In genomic region chr19:25802692-25803091, GRCm38 (mm10) we compare ENCODE assay signal across 31 mouse cellular contexts.
"Had no signal": no experiment of that assay in that cellular context is flagged by ENCODE, and none has a peak within 500 bp of the region (broad histone marks: within the 10 kb centered on the region; RNA-seq: fewer than 3 reads in every experiment).

No protein-coding gene starts in this region.

- H3K27ac ChIP-seq: heart, embryonic 10.5 days; heart, embryonic 13.5 days; heart, embryonic 15.5 days; hindbrain, embryonic 10.5 days; hindbrain, embryonic 12.5 days; hindbrain, embryonic 13.5 days; hindbrain, embryonic 14.5 days; hindbrain, embryonic 15.5 days; hindbrain, postnatal 0 days; intestine, embryonic 15.5 days; kidney, embryonic 15.5 days; kidney, postnatal 0 days; layer of hippocampus, adult 2 months; left cerebral cortex, adult 2 months had no signal

- H3K9me3 ChIP-seq: heart, embryonic 10.5 days; heart, embryonic 13.5 days; heart, embryonic 15.5 days; hindbrain, embryonic 10.5 days; hindbrain, embryonic 12.5 days; hindbrain, embryonic 13.5 days; hindbrain, embryonic 15.5 days; intestine, embryonic 15.5 days; kidney, embryonic 15.5 days had no signal

- H3K4me3 ChIP-seq: heart, embryonic 10.5 days; heart, embryonic 13.5 days; heart, embryonic 15.5 days; hindbrain, embryonic 10.5 days; hindbrain, embryonic 12.5 days; hindbrain, embryonic 13.5 days; hindbrain, embryonic 15.5 days; intestine, embryonic 15.5 days; kidney, embryonic 15.5 days; layer of hippocampus, adult 2 months; left cerebral cortex, adult 2 months had no signal

- H3K27me3 ChIP-seq: heart, embryonic 13.5 days; heart, embryonic 15.5 days; hindbrain, embryonic 12.5 days; hindbrain, embryonic 13.5 days; hindbrain, embryonic 15.5 days; intestine, embryonic 15.5 days; kidney, embryonic 15.5 days had no signal

- DNase-seq: kidney, adult 11 months; kidney, adult 18-20 months; kidney, adult 2 months; kidney, adult 8-10 months; kidney, adult 9 months; kidney, postnatal 10 days; kidney, postnatal 14 days; kidney, postnatal 25 days; kidney, postnatal 36 days; kidney, postnatal 4 days; layer of hippocampus, adult 9-11 months; layer of hippocampus, postnatal 36 days had no signal

- ATAC-seq: hindbrain, embryonic 16.5 days; hindbrain, postnatal 0 days; inflammation-experienced regulatory T-cells, adult 6 months; intestine, embryonic 15.5 days; intestine, embryonic 16.5 days; intestine, postnatal 0 days had no signal

- H3K4me2 ChIP-seq: heart, embryonic 11.5 days; heart, embryonic 13.5 days; heart, embryonic 15.5 days; hindbrain, embryonic 12.5 days; hindbrain, embryonic 13.5 days; hindbrain, embryonic 14.5 days; hindbrain, embryonic 15.5 days; intestine, embryonic 15.5 days; kidney, embryonic 15.5 days had no signal

- H3K9ac ChIP-seq: heart, embryonic 13.5 days; heart, embryonic 15.5 days; hindbrain, embryonic 12.5 days; hindbrain, embryonic 13.5 days; hindbrain, embryonic 14.5 days; hindbrain, embryonic 15.5 days; intestine, embryonic 15.5 days; kidney, embryonic 15.5 days had no signal

- H3K4me1 ChIP-seq: hindbrain, embryonic 10.5 days; hindbrain, embryonic 12.5 days; hindbrain, embryonic 13.5 days; hindbrain, embryonic 15.5 days; intestine, embryonic 15.5 days; kidney, embryonic 15.5 days had no signal

- H3K36me3 ChIP-seq: heart, embryonic 10.5 days; heart, embryonic 13.5 days; heart, embryonic 15.5 days; hindbrain, embryonic 10.5 days; hindbrain, embryonic 12.5 days; hindbrain, embryonic 13.5 days; hindbrain, embryonic 15.5 days; intestine, embryonic 15.5 days; kidney, embryonic 15.5 days had no signal
